Mouse (Mus musculus): ENCODE results near the gene Bhmt2. TPM values are rescaled to one million over a fixed set of nuclear protein-coding genes. Genes with fewer than 3 reads are reported as not detected.
A peak's percentile ranks its signal among the peaks of the same experiment; 100 is the strongest.

Gene Bhmt2
- not detected for total RNA-seq (2021)

GRCm38 (mm10) chr13:93674131-93674561 lies at the start of gene Bhmt2, which contains the start of gene Dmgdh:
Gene Bhmt2, minus strand, starts transcription at chr13:93674302.
Gene Dmgdh, plus strand, starts transcription at chr13:93674433.
- no peak for DNase-seq

GRCm38 (mm10) chr13:93723455-93723854 lies 49.4 kb upstream of the Bhmt2 start:
- no peak for DNase-seq

- no peak for DNase-seq
These were observed 47.8 kb upstream of the Bhmt2 start for GRCm38 (mm10) chr13:93721916-93722315.

- DNase-seq, result peak; percentile 83
These were observed 44.8 kb upstream of the Bhmt2 start for GRCm38 (mm10) chr13:93718948-93719347.

- no peak for DNase-seq
These were observed 43.0 kb upstream of the Bhmt2 start for GRCm38 (mm10) chr13:93717113-93717512.

GRCm38 (mm10) chr13:93713826-93714225 lies 39.7 kb upstream of the Bhmt2 start:
- no peak for DNase-seq

- DNase-seq, result no peak
These were observed 38.3 kb upstream of the Bhmt2 start for GRCm38 (mm10) chr13:93712362-93712761.

GRCm38 (mm10) chr13:93711226-93711625 lies 37.1 kb upstream of the Bhmt2 start:
- no peak for DNase-seq

- no peak for DNase-seq
These were observed 36.2 kb upstream of the Bhmt2 start for GRCm38 (mm10) chr13:93710325-93710724.

GRCm38 (mm10) chr13:93707271-93707670 lies 33.2 kb upstream of the Bhmt2 start:
- DNase-seq, result no peak

- DNase-seq, result no peak
These were observed 31.6 kb upstream of the Bhmt2 start for GRCm38 (mm10) chr13:93705697-93706096.

GRCm38 (mm10) chr13:93698866-93699265 lies 24.8 kb upstream of the Bhmt2 start:
- DNase-seq, result no peak

GRCm38 (mm10) chr13:93690821-93691220 lies 16.7 kb upstream of the Bhmt2 start:
- no peak for DNase-seq

- no peak for DNase-seq
These were observed 15.5 kb upstream of the Bhmt2 start for GRCm38 (mm10) chr13:93689566-93689965.

- DNase-seq, result no peak
These were observed 13.2 kb upstream of the Bhmt2 start for GRCm38 (mm10) chr13:93687321-93687720.

- DNase-seq, result no peak
These were observed 11.1 kb upstream of the Bhmt2 start for GRCm38 (mm10) chr13:93685226-93685625.

GRCm38 (mm10) chr13:93683336-93683735 lies 9.2 kb upstream of the Bhmt2 start:
- DNase-seq, result no peak

- DNase-seq, result no peak
These were observed 2.8 kb upstream of the Bhmt2 start for GRCm38 (mm10) chr13:93676864-93677263.

GRCm38 (mm10) chr13:93673296-93673695 lies 806 bp downstream of the Bhmt2 start:
- DNase-seq, result no peak

GRCm38 (mm10) chr13:93672371-93672770 lies 1.7 kb downstream of the Bhmt2 start:
- DNase-seq, result no peak

- no peak for DNase-seq
These were observed 6.5 kb downstream of the Bhmt2 start for GRCm38 (mm10) chr13:93667586-93667985.

- no peak for DNase-seq
These were observed 16.2 kb downstream of the Bhmt2 start for GRCm38 (mm10) chr13:93657941-93658340.

- DNase-seq, result no peak
These were observed 20.7 kb downstream of the Bhmt2 start for GRCm38 (mm10) chr13:93653382-93653781.

- DNase-seq, result no peak
These were observed 25.5 kb downstream of the Bhmt2 start for GRCm38 (mm10) chr13:93648387-93649130.

GRCm38 (mm10) chr13:93639636-93640035 lies 34.5 kb downstream of the Bhmt2 start:
- no peak for DNase-seq

All from heart, postnatal 4 days (tissue).